Mouse (Mus musculus) telencephalon, adult 2 months (tissue): ENCODE results near the gene Slc25a4.
"Not testable (repeated sequence)": the region's sequence is repeated elsewhere in the genome, so short reads cannot be mapped to it uniquely, and the experiment has no call there.

Experiments used
- DNase-seq: peaks from one replicate; pipeline ENCODE4 v3.0.0-alpha.2; 2011; ENCODE audit warnings: low read depth, low spot score

Slc25a4 gene

DNA sequence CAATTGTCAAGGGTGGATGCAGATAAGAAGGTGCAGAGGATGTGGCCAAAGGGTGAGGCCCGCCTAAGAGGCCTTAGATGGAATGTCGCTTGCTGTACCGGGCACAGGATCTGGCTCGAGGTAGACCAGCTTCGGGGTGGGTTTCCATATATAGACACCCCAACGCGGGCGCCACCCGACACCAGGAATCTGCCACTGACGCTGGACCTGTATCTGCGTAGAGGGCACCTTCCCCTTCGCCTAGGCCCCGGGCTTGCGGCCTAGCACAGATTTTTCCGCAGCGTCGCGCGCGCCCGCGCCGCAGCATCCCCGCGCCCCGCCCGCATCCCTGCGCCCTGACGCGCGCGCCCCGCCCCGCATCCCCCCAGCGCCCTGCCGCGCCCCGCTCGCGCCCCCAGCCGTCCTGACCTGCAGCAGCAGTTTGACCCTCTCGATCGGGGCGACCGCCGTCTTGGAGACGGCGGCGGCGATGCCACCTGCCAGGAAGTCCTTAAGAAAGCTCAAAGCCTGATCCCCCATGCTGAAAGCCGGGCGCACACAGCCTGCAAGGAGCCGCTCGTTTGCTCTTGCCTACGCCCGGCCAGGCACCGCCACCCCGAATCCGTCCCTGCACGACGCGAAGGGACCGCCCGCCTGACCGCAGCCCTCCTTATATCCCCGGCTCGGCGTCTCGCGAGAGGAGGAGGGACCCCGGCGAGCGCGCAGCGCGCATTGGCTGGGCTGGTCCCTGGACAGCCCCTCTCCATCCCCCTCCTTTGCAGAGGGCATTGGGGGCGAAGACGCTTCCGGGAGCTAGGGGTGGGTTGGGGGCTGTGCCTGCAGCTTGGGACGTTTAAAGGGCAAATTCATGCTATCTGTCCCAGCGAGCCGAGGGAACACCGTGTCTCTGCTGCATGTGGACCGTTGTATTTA is at the start of gene Slc25a4:
Gene Slc25a4 (minus strand): TSS at position 881 of the 912 bp plus-strand sequence.
- peak; percentile 93 for DNase-seq

DNA sequence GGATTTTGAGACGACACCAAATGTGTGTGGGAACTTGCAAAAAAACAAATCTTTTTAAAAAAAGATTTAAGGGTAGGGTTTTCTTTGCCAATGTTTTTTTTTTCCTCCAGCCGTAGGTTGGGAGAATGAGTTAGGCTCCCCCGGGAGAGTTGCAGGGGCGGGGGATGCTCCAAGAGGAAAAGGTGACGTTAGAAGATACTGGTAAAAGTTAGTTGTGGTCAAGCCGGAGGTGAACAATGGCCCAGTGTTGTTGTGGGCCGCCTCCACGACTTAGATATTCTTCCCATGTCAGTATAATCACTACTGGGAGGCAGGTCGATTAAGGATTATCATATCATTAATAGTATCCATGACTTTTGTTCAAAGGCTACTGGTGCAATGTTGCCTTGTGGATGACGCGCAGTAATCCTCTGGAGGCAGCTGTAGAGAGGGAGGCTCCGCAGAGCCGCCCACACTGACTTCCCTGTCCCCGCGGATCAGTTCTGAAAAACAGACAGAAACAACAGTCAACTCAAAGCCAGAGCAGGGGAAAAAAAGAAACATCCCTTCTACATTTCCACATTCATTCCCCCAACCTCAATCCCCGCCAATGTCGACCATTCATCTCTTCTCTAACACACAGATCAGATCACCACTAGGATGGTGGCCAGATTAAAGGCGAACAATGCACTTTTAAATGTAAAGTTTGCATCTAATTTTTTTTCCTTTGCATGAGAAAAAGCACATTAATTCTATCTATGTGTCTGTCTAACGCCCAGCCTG is 47.0 kb upstream of the Slc25a4 start:
- DNase-seq = no peak

DNA sequence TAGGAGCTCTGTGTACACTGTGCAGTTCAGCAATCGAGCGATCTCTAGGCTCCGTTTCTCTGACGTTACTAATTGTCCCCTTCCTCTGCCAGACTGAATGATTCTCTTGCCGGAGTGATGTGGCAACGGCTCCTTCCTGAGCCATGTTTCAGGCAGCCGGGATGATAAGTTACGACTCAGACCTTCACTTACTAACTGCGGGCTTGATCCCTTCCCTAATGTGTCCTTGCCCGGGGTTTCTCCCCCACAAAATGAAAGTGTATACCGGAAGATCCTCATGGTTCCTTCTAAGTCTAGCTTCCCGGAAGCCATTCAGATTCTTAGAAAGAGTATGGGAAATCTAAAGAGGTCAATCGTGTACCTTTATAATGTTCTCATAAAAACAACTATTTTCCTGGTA is 41.4 kb upstream of the Slc25a4 start:
- DNase-seq = no peak

DNA sequence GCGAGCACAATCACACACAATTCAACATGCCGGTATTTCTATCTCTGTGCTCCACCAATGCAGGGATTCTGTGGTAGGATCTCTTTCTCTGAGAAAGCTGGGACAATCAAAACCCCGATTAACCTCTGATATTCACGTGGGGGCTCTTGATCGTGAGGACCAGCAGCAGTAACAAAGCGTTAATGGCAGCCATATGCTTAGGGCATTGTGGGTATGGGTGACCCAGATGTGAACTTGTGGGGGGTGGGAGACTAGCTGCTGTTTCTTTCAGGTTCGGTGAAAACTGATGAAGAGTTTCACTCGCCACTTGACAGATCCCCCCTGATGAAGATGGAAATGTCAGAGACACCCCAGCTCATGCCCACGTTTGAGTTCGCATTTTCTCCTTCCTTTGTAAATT is 40.5 kb upstream of the Slc25a4 start:
- no peak for DNase-seq

DNA sequence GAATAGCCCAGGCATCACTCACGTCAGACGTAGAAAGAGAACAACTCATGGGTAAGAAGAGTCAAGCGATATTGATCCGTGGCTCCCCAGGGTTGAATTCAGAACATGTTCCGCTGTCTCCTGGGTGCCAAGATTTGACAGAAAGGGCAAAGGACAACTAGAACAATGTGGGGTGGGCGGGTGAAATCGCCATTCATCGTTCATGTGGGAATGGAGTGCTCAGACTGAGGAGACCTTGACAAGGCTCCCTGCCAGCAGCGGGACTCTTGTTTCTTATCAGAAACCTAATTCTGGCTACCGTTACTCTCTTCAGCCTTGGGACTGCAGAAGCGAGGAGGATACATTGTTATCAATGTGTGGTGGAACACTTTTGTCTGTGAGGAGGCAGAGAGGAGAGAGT is 35.3 kb upstream of the Slc25a4 start:
- no peak for DNase-seq

DNA sequence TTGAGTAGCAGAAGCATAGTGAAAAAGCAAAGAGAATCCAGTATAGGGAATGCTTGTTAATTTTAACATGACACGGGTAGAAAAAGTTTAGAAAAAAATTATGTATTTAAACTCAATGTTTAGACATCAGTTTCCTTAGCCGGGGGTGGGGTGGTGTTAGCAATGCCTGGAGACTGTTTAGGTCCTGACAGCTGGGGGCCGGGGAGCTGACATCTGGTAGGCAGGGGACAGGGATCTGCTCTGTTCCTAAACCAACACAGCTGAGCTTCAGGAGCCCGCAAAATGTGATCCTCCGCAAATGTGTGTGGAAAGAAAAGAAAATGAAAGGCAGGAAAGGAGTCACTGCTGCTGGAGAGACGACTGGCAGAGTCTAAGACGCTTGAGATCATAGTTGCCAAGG is 31.9 kb upstream of the Slc25a4 start:
- no peak for DNase-seq

DNA sequence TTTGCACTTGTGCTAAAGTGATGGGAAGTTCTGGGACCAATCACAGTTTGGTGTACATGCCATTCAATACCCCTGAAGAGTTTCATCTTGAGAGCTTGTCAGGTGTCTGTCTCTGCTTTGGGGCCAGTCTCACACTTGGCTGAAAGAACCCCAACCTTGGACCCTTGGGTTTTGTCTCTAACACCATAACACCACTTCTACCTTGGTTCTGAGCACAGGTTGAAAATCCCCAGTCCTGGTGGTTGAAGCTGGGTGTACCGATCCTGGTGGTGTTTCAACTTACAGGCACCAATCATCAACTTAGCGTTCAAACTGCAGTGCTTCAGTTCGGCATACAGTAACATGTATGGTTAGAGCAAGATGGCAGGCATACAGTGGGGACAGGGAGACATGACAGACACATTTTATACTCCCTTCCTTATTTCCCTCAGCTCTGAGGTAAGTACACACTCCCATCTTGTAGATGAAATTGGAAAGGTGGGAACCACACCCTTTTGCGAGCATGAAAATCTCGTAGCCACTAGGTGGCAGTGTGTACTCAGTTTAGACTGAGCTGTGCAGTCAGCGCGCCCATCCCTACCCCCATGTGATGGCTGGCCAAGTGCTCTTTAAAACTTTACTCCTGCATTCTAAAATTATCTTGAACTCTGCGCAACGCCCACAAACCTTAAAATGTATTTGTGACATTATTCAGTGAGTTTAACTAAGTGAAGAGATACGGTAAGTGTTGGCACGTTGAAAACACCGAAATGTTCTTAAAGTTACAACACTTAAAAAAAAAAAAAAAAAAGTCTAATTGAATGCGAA is 30.7 kb upstream of the Slc25a4 start:
- peak; percentile 41 for DNase-seq

DNA sequence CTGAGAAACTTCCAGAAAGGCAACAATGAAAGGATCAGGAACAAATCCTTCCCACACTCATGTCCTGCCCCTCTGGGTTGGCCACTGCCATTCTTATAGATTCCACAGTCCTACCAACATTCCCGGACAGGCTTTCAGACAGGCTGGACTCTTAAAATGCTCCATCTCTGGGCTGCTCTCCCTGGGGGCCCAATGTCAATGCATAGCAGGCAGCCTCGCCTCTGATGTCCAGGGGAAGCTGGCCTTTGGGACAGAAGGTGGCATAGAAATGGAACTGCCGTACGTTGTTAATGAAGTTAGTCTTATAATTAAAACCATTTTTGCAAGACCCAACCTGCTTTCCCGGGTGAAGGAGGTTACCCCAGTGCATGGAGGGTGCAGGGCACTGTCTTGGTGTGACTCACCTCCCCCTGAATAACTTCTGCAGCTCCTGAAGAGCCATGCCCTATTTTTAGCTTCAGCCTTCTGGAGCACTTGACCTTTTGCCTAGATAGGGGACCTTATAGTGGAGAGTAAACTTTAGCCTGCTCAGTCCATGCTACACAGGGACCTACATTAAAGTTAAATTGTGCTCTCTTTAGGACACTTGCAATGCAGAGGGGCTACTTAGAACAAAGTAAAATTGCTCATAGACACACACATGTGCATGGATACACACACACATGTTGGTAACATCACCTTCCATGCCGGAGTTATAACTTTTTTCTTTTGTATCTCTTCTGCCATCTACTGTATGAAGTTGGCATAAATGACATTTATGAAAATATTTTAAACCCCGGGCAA is 25.5 kb upstream of the Slc25a4 start:
- no peak for DNase-seq

DNA sequence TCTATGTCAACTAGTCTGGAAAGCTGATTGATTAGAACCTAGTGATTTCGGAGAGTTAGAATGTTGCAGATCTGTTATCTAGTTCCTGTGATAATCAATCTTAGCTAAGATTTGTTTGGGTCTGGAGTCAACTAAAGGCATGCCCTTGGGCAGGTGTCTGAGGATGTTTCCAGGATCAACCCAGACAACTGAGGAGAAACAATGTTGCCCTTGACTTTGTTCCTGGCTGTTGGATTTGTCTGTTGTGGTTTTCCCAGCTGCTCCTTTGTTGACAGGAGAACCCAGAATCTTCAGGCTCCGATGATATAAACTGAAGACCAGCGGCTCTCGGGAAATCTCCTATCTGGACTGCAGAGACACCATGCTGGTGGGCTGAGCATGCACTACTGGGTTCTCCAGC is 23.7 kb upstream of the Slc25a4 start:
- no peak for DNase-seq

DNA sequence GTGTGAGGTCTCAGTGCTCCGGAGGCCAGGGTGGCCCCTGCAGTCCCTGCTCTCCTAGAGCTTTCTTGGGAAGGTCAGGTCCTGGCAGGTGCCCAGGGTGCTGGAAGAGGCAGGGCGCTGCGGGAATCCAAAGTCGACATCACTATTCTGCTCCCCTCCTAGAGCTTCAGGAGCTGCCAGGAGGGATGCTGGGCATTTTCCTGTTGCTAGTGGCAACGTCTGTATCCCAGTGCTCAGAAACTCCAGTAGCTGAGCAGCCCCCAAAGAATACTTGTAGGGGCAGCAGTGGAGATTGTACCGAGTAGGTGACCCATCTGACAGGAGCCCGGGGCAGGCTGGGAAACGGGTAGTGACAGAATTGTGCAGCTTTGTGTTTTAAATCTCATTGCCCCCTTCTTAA is 21.7 kb upstream of the Slc25a4 start:
- DNase-seq = no peak

DNA sequence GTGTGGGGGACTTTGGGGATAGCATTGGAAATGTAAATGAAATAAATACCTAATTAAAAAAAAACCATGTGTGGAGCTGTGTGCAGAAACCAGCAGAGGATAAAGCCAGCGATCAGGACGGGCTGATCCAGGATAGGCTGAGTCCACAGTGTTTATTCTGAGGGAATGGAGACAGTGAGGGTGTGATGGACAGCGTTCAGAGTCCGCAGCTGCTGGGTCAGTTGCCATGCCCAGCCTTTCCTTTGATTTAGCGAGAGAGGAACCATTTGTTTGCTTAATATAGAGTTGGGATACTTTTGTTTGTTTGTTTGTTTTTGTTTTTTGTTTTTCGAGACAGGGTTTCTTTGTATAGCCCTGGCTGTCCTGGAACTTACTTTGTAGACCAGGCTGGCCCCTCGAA is 20.9 kb upstream of the Slc25a4 start:
- not testable (repeated sequence) for DNase-seq

DNA sequence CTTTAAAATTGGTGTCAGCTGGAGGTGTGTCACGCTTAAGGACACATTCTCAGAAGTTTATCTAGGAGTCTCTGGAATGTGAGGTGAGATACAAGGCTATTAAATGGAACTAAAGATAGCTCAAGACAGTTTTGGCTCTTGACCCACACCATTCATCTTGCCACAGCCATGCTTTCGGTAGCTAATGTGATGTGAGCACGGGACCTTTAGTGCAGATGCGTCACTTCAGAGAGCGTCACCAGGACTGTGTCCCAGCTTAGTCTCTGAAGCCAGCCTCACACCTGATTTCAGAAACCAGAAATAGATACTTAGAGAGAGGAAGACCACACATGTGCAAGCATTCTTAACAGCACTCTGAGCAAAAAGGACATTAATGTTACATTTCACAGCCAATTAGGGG is 15.5 kb upstream of the Slc25a4 start:
- DNase-seq = no peak

DNA sequence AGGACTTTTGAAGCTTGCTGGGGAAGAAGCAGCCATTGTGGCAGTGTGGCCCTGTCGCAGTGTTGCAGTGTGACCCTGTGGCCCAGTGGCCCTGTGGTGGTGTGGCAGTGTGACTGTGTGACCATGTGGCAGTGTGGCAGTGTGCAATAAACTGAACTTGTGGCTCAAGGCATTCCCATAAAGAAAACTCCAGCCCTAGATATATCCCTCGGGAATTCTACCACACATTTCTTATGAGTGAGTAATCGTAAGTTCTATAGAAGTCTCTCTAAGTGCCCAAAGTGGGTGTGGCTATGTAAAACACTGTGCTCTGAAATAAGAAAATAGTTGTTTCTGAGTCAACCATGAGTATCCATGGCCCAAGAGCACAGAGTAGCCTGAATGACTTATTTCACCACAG is 14.4 kb upstream of the Slc25a4 start:
- no peak for DNase-seq

DNA sequence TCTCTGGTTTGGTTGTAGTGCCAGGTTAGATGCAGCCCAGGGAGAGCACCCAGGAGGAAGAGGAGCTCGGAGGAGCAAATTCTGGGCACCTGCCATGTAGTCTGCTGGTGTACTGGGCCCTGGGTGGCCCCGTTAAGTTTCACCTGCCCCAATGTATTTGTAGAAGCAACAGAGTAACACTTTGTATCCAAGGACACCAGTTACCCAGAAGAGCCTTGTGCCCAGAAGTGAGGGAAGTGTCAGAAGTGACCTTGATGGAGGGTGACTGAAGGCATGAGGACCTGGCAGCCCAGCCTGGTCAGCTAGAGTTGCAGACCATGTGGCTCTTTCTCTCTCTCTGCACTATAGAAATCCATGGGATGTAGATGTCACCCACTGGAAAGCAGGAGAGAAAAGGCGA is 9.5 kb upstream of the Slc25a4 start:
- DNase-seq = no peak

DNA sequence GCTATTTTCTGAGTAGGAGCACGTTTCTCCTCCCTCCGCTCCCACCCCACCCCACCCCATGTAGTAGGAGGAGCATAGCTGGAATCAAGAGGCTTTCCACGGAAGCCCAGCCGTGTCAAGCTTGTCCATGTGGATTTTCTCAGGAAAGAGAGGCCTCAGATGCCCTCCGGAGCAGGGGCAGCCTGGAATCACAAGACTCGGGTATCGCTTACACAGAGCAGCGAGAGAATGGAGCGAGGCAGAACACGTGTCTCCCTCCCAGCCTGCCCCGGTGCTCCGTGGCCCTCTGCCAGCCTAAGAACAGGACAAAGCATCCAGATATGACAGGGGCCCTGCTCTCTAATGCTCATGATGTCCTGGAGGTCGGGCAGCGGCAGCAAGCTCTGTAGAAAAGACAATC is 5.8 kb upstream of the Slc25a4 start:
- DNase-seq = peak; percentile 71

DNA sequence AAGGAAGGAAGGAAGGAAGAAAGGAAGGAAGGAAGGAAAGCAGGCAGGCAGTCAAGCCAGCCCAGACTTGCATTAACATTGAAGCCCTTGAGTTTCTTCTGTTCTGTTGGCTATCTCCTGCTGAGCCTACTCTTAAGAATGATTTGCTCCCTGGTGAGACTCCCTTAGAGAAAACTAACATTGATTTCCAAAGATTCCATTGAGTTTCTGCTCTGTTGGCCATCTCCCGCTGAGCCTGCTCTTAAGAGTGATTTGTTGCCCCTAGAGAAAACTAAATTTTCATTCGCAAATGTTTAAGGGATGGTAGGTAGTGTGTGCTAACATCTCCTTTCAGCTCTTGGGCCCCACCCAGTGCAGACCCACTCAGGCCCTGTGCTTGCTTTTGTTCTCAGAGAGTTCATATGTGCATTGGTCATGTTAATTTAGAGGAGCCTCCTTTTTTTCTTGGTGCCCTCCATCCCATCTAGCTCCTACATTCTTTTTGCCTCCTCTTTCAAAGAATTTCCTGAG is 2.9 kb upstream of the Slc25a4 start:
- DNase-seq = no peak

DNA sequence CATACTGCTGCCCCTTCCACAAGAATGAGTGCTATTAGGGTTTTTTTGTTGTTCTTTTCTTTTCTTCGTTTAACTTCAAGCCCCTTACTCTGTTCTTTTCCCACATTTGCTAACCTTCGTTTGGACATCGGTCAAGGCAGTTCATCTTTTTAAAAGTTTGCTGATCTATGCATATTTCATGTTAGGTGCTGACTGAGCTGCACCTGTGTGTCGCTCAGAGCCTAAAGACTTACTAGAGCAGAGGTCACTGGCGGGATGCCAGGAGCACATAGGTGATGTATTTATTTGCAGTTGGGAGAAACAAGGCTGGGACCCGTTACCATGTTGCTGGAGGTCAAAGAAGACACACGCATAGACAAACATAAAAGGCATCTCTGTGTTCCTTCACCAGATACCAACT is 1.1 kb upstream of the Slc25a4 start:
- no peak for DNase-seq

DNA sequence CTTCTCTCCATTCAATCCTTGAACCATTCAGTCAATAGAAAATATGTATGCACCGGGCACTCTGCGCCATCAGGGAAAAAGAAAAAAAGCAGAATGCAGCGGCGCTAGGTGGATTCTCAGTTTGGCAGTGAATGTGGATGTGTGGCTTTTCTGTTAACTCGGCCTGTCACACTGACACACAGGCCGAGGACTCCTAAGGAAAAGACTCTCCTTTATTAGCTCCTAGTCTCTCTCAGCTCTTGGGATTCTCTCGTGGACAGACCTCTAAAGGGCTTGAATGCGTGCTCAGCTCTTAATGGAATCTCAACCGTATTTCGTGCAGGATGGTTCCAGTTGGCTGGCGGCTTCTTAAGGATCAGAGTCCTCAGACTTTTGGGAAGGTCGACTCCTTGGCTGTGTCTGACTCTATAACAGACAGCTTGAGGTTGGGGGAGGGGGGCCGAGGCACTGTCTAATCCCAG is 557 bp upstream of the Slc25a4 start:
- DNase-seq = no peak

DNA sequence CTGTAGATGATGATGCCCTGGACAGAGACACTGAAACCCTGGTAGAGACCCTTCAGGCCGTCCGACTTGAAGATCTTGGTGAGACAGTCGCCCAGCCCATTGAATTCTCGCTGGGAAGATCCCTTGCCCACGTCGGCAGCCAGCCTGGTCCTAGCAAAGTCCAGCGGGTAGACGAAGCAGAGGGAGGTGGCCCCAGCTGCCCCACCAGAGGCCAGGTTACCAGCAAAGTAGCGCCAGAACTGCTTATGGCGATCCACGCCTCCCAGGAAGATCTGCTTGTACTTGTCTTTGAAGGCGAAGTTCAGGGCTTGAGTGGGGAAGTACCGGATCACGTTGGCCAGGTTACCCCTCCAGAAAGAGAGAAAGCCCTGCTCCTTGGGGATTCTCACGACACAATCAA is 2.0 kb downstream of the Slc25a4 start:
- no peak for DNase-seq

DNA sequence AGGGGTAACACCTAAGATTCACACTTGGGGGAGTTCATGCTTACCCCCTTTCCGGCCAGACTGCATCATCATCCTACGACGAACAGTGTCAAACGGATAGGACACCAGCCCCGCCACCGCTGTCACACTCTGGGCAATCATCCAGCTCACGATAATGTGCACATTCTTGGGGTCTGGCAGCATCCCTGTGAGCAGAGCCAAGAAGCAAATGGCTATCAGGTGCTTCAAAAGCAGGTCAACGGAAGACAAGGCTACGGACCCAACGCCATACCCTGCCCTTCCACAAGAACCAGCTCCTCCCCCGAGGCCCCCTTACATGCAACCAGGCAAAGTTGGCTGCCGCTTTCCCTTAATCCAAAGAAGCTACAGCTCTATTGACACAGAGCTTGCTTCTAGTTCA is 2.7 kb downstream of the Slc25a4 start:
- no peak for DNase-seq

DNA sequence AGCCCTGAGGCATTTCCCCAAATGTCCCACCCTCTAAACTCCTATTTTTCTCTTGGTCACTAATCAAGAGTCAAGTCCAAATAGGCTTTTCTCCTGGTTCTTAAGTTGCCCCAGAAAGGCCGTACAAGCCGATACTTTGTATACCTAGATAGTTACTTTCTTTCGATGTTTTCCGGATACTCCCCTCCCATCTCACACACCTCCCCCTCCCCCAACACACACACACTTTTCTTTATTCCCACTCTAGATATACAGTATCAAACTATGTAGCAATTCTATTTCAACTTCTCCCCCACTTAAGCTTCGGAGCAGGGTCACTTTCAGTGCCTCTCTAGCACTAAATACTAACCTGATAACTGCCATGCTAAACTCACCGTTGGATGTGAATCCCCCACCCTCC is 5.0 kb downstream of the Slc25a4 start:
- DNase-seq = no peak
